Mouse (Mus musculus) CH12.LX (cell line): ENCODE measurements around the gene Cenpj. TPM values are rescaled to one million over a fixed set of nuclear protein-coding genes. Genes with fewer than 3 reads are reported as not detected.

Experiments
- DNase-seq: peaks from one replicate; pipeline ENCODE4 v3.0.0-alpha.2; 2013; ENCODE audit errors: extremely low read depth
- H3K27ac ChIP-seq: 2 replicates; pipeline ENCODE4 v1.5.1; 2012; ENCODE audit warnings: low read depth, mild to moderate bottlenecking, control low read depth, moderate library complexity; ENCODE audit not compliant: insufficient read depth
- H3K27me3 ChIP-seq: replicated peaks from 2 replicates; pipeline ENCODE3; 2012; ENCODE audit warnings: inconsistent platforms
- H3K36me3 ChIP-seq, 2 experiments: replicated peaks in 1 of 2; 2 replicates each; pipeline versions ENCODE3 to v1.6.1; 2012; ENCODE audit warnings: inconsistent platforms in 1 of 2, low read length in 1 of 2, mild to moderate bottlenecking in 1 of 2, mixed read lengths in 1 of 2, moderate library complexity in 1 of 2; ENCODE audit not compliant: control insufficient read depth in 1 of 2, insufficient read depth in 1 of 2
- H3K4me1 ChIP-seq, 2 experiments: 2 replicates each; pipeline ENCODE4 v1.6.1; 2012; ENCODE audit warnings: inconsistent platforms in 1 of 2, moderate library complexity in 1 of 2; ENCODE audit not compliant: insufficient read depth in 2 of 2, control insufficient read depth in 1 of 2
- H3K4me2 ChIP-seq: 2 replicates; pipeline ENCODE4 v1.6.1; 2012; ENCODE audit warnings: low read depth, mild to moderate bottlenecking, control low read depth; ENCODE audit not compliant: poor library complexity, insufficient read depth, severe bottlenecking
- H3K4me3 ChIP-seq, 3 experiments: fragments of 150-350 bp in 1 of 3; sonication (generic) in 1 of 3; replicated peaks in 1 of 3; 2 replicates each; pipeline versions ENCODE3 to v1.5.1; 2011 to 2012; ENCODE audit warnings: low read depth in 2 of 3, low read length in 2 of 3, mild to moderate bottlenecking in 2 of 3, moderate library complexity in 2 of 3, control low read depth in 1 of 3, improper control_type of control experiment in 1 of 3, inconsistent platforms in 1 of 3, mixed read lengths in 1 of 3; ENCODE audit not compliant: poor library complexity in 1 of 3
- H3K79me2 ChIP-seq: replicated peaks from 2 replicates; pipeline ENCODE4 v1.6.1; 2012; ENCODE audit warnings: mild to moderate bottlenecking, moderate library complexity; ENCODE audit not compliant: control insufficient read depth, poor library complexity, insufficient read depth, severe bottlenecking; ENCODE audit errors: extremely low read depth
- H3K9ac ChIP-seq: 2 replicates; pipeline ENCODE4 v1.6.1; 2012; ENCODE audit warnings: low read depth, mild to moderate bottlenecking, control low read depth, moderate library complexity; ENCODE audit not compliant: insufficient read depth
- H3K9me3 ChIP-seq: replicated peaks from 2 replicates; pipeline ENCODE3; 2012; ENCODE audit warnings: low read length, inconsistent platforms, mixed read lengths
- BHLHE40 ChIP-seq: IDR thresholded peaks from 2 replicates; pipeline ENCODE4 v1.6.1; 2011; ENCODE audit warnings: mild to moderate bottlenecking, low read depth, low read length, improper control_type of control experiment
- ELF1 ChIP-seq: IDR thresholded peaks from 2 replicates; pipeline ENCODE4 v1.6.1; 2014; ENCODE audit warnings: low read depth, mild to moderate bottlenecking, inconsistent platforms, low read length, improper control_type of control experiment
- IRF4 ChIP-seq: IDR thresholded peaks from 2 replicates; pipeline ENCODE4 v1.6.1; 2014; ENCODE audit warnings: low read depth, mild to moderate bottlenecking, inconsistent platforms, low read length, improper control_type of control experiment
- JUN ChIP-seq: IDR thresholded peaks from 2 replicates; pipeline ENCODE4 v1.6.1; 2011; ENCODE audit warnings: low read depth, mild to moderate bottlenecking, low read length, improper control_type of control experiment, moderate library complexity; ENCODE audit not compliant: insufficient read depth
- MAFK ChIP-seq: IDR thresholded peaks from 2 replicates; pipeline ENCODE4 v1.6.1; 2011; ENCODE audit warnings: low read length, improper control_type of control experiment; ENCODE audit not compliant: insufficient replicate concordance
- MAZ ChIP-seq: IDR thresholded peaks from 2 replicates; pipeline ENCODE4 v1.6.1; 2012; ENCODE audit warnings: low read depth, mild to moderate bottlenecking, inconsistent platforms, low read length, improper control_type of control experiment, moderate library complexity
- MEF2A ChIP-seq: IDR thresholded peaks from 2 replicates; pipeline ENCODE4 v1.6.1; 2014; ENCODE audit warnings: low read depth, mild to moderate bottlenecking, inconsistent platforms, low read length, improper control_type of control experiment, borderline replicate concordance
- MXI1 ChIP-seq: IDR thresholded peaks from 2 replicates; pipeline ENCODE4 v1.6.1; 2011; ENCODE audit warnings: mild to moderate bottlenecking, low read depth, low read length, improper control_type of control experiment
- NELFE ChIP-seq: IDR thresholded peaks from 2 replicates; pipeline ENCODE4 v1.6.1; 2011; ENCODE audit warnings: low read depth, low read length, improper control_type of control experiment
- RCOR1 ChIP-seq: conservative IDR thresholded peaks from 2 replicates; pipeline ENCODE4 v1.6.1; 2012; ENCODE audit warnings: low read depth, mild to moderate bottlenecking, inconsistent platforms, low read length, improper control_type of control experiment
- SIN3A ChIP-seq: IDR thresholded peaks from 2 replicates; pipeline ENCODE4 v1.6.1; 2012; ENCODE audit warnings: low read length, improper control_type of control experiment, inconsistent platforms
- SMC3 ChIP-seq: IDR thresholded peaks from 2 replicates; pipeline ENCODE4 v1.6.1; 2011; ENCODE audit warnings: low read depth, low read length, improper control_type of control experiment
- TCF12 ChIP-seq: IDR thresholded peaks from 2 replicates; pipeline ENCODE4 v1.6.1; 2014; ENCODE audit warnings: low read depth, mild to moderate bottlenecking, inconsistent platforms, low read length, improper control_type of control experiment
- USF2 ChIP-seq: conservative IDR thresholded peaks from 2 replicates; pipeline ENCODE4 v1.6.1; 2011; ENCODE audit warnings: low read depth, low read length, improper control_type of control experiment
- ZKSCAN1 ChIP-seq: IDR thresholded peaks from 2 replicates; pipeline ENCODE4 v1.6.1; 2012; ENCODE audit warnings: low read depth, inconsistent platforms, low read length, improper control_type of control experiment, borderline replicate concordance
- ZMIZ1 ChIP-seq: IDR thresholded peaks from 2 replicates; pipeline ENCODE4 v1.6.1; 2012; ENCODE audit warnings: low read depth, mild to moderate bottlenecking, inconsistent platforms, low read length, improper control_type of control experiment
- dilution Hi-C: fragments of 300-500 bp; cut with MboI; formaldehyde crosslinking; loops from 2 replicates; pipeline ENCODE4 v1.14.3; 2020; ENCODE audit warnings: low sequenced_read_pairs; ENCODE audit not compliant: extremely low pct_unique_long_range_greater_than_20kb, extremely low pct_ligation_motif_present
- in situ Hi-C: fragments of 300-500 bp; cut with MboI; formaldehyde crosslinking; loops from 3 replicates; pipeline ENCODE4 v1.14.3; 2019; ENCODE audit warnings: low sequenced_read_pairs, low pct_ligation_motif_present, low pct_unique_long_range_greater_than_20kb, mixed read lengths
- polyA plus RNA-seq: library from polyadenylated mRNA; unstranded; fragments of >175 nt; gene quantifications from 2 replicates; pipeline ENCODE4 v1.2.1, GENCODE M21; 2012; ENCODE audit warnings: low read depth; ENCODE audit not compliant: insufficient read length
- total RNA-seq, 2 experiments: library from RNA; depleted of rRNA; stranded (reverse); fragments of 300-350 nt in 1 of 2; fragments of >200 nt in 1 of 2; gene quantifications; 2 replicates each; pipeline ENCODE4 v1.2.3; 2012 to 2014

The Cenpj gene
- total and polyA plus RNA-seq, 3 experiments, result 3.1 to 12.3 (median 7.8) TPM

GRCm38 (mm10) chr14:56594811-56595210 lies 19.6 kb upstream of the Cenpj start:
- in situ Hi-C loops, result no loop called here
- H3K9me3 ChIP-seq, result no peaks in the 10 kb centered on the region
- no peaks in the 10 kb centered on the region for H3K4me1 ChIP-seq

DNA sequence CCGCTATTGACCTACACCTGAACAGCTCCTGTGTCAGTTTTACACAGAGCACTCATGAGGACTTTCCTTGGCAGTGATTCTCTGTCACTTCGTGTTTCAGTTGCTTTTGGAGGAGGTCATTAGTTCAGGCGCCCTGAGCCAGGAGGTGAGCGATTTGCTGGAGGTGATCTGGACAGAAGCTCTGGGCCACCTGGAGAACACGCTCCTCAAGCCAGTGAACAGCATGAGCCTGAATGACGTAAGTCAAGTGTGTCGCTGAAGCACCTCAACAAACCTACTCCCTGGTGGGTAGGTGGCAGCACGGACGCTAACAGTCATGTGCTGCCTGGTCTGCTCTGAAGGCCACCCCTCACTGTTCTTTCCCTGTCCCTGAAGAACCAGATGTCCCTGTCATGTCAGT lies 17.0 kb upstream of the Cenpj start:
- no peak overlapping the region for H3K4me2 ChIP-seq
- TF ChIP-seq MAFK (no peak), NELFE (no peak), USF2 (no peak), ZKSCAN1 (no peak)
- no peaks in the 10 kb centered on the region for H3K79me2 ChIP-seq
- no peaks in the 10 kb centered on the region for H3K4me1 ChIP-seq
- dilution Hi-C loops, result no loop called here
- H3K9ac ChIP-seq, result no peak overlapping the region
- H3K36me3 ChIP-seq, result peaks cover 71 to 87% of the 10 kb centered on the region in 2 experiments
- no peak for DNase-seq
- no peaks in the 10 kb centered on the region for H3K27me3 ChIP-seq
- in situ Hi-C loops, result no loop called here
- no peak overlapping the region for H3K4me3 ChIP-seq
- no peaks in the 10 kb centered on the region for H3K9me3 ChIP-seq
- H3K27ac ChIP-seq, result no peak overlapping the region

More at GRCm38 (mm10) chr14:56594811-56595210, 19.6 kb upstream of the Cenpj start:
- H3K79me2 ChIP-seq, result no peaks in the 10 kb centered on the region
- H3K36me3 ChIP-seq, result peaks cover 80 to 96% of the 10 kb centered on the region in 2 experiments
- dilution Hi-C loops, result no loop called here
- H3K4me2 ChIP-seq, result no peak overlapping the region
- H3K27ac ChIP-seq, result no peak overlapping the region
- H3K27me3 ChIP-seq, result no peaks in the 10 kb centered on the region
- H3K4me3 ChIP-seq, result no peak overlapping the region
- TF ChIP-seq IRF4 (no peak), MAZ (no peak), MEF2A (no peak), NELFE (no peak), SIN3A (no peak), MAFK (no peak), JUN (no peak), MXI1 (no peak), BHLHE40 (no peak), TCF12 (no peak)
- DNase-seq, result no peak
- H3K9ac ChIP-seq, result no peak overlapping the region

- Histone ChIP-seq H3K4me2 (no peak overlapping the region), H3K27ac (no peak overlapping the region), H3K79me2 (peaks cover 12% of the 10 kb centered on the region), H3K9ac (no peak overlapping the region), H3K36me3 (peaks cover 41 to 62% of the 10 kb centered on the region in 2 experiments), H3K27me3 (no peaks in the 10 kb centered on the region), H3K4me1 (peaks cover 14 to 37% of the 10 kb centered on the region in 2 experiments), H3K4me3 (no peak overlapping the region), H3K9me3 (no peaks in the 10 kb centered on the region)
- in situ Hi-C loops (loop anchor here (10.0 kb wide), 1 partner anchor 53 kb away; no protein-coding TSS in a partner anchor), dilution Hi-C loops (no loop called here)
- no peak for TF ChIP-seq ZMIZ1
- TF ChIP-seq ELF1, result no peak
- no peak for TF ChIP-seq RCOR1
- TF ChIP-seq SMC3, result no peak
- no peak for DNase-seq
Observed at GRCm38 (mm10) chr14:56582294-56582693, 7.1 kb upstream of the Cenpj start.
